Mouse (Mus musculus) T-helper 2 cell (primary cell): ENCODE results near the gene Zbtb2.
"Not testable (repeated sequence)": the region's sequence is repeated elsewhere in the genome, so short reads cannot be mapped to it uniquely, and the experiment has no call there.

ENCODE experiments used
- in situ Hi-C: fragments of 300-600 bp; cut with MboI, MseI; formaldehyde crosslinking; loops from one replicate; pipeline ENCODE4 v1.15.1; 2025; ENCODE audit warnings: high pct_unique_total_duplicates

Zbtb2 gene

GRCm38 (mm10) chr10:4387701-4388383, at the start of gene Zbtb2:
TSS of gene Zbtb2 (minus strand) at chr10:4388108.
- in situ Hi-C loops = no loop called here

GRCm38 (mm10) chr10:4435416-4435815, 47.5 kb upstream of the Zbtb2 start:
- in situ Hi-C loops = loop anchor here (5.0 kb wide), 1 partner anchor 38 kb away; no protein-coding TSS in a partner anchor

- in situ Hi-C loops = not testable (repeated sequence)
Measured at GRCm38 (mm10) chr10:4433871-4434270, 46.0 kb upstream of the Zbtb2 start.

- in situ Hi-C loops = no loop called here
Measured at GRCm38 (mm10) chr10:4432996-4433755, 45.3 kb upstream of the Zbtb2 start.

- in situ Hi-C loops = no loop called here
Measured at GRCm38 (mm10) chr10:4432123-4432931, 44.4 kb upstream of the Zbtb2 start, which contains the start of the genes Rmnd1 and Armt1. TSS of gene Rmnd1 (minus strand) at chr10:4432388. TSS of gene Armt1 (plus strand) at chr10:4432467.

- in situ Hi-C loops = no loop called here
Measured at GRCm38 (mm10) chr10:4431746-4432122, 43.8 kb upstream of the Zbtb2 start.

GRCm38 (mm10) chr10:4430826-4431225, 42.9 kb upstream of the Zbtb2 start:
- in situ Hi-C loops = no loop called here

- in situ Hi-C loops = no loop called here
Measured at GRCm38 (mm10) chr10:4430399-4430798, 42.5 kb upstream of the Zbtb2 start.

GRCm38 (mm10) chr10:4425245-4425644, 37.3 kb upstream of the Zbtb2 start:
- in situ Hi-C loops = loop anchor here (10.0 kb wide), 1 partner anchor 1370 kb away; no protein-coding TSS in a partner anchor

GRCm38 (mm10) chr10:4407191-4407590, 19.3 kb upstream of the Zbtb2 start:
- in situ Hi-C loops = loop anchor here (5.0 kb wide), 1 partner anchor 755 kb away; no protein-coding TSS in a partner anchor

GRCm38 (mm10) chr10:4405511-4405910, 17.6 kb upstream of the Zbtb2 start:
- in situ Hi-C loops = loop anchor here (5.0 kb wide), 1 partner anchor 757 kb away; no protein-coding TSS in a partner anchor

- in situ Hi-C loops = loop anchor here (5.0 kb wide), 1 partner anchor 757 kb away; no protein-coding TSS in a partner anchor
Measured at GRCm38 (mm10) chr10:4404895-4405491, 17.1 kb upstream of the Zbtb2 start.

GRCm38 (mm10) chr10:4398058-4398457, 10.2 kb upstream of the Zbtb2 start:
- in situ Hi-C loops = loop anchor here (5.0 kb wide), 1 partner anchor 39 kb away; no protein-coding TSS in a partner anchor

- in situ Hi-C loops = loop anchor here (5.0 kb wide), 1 partner anchor 42 kb away; no protein-coding TSS in a partner anchor
Measured at GRCm38 (mm10) chr10:4395321-4395720, 7.4 kb upstream of the Zbtb2 start.

- in situ Hi-C loops = no loop called here
Measured at GRCm38 (mm10) chr10:4391851-4392250, 3.9 kb upstream of the Zbtb2 start.

- in situ Hi-C loops = no loop called here
Measured at GRCm38 (mm10) chr10:4391076-4391475, 3.2 kb upstream of the Zbtb2 start.

GRCm38 (mm10) chr10:4390550-4390949, 2.6 kb upstream of the Zbtb2 start:
- in situ Hi-C loops = no loop called here

GRCm38 (mm10) chr10:4389461-4390112, 1.7 kb upstream of the Zbtb2 start:
- in situ Hi-C loops = no loop called here

- in situ Hi-C loops = no loop called here
Measured at GRCm38 (mm10) chr10:4389036-4389435, 1.1 kb upstream of the Zbtb2 start.

GRCm38 (mm10) chr10:4388384-4388745, 457 bp upstream of the Zbtb2 start:
- in situ Hi-C loops = no loop called here
